Mouse (Mus musculus): ENCODE measurements around the gene Gm20835. TPM values are rescaled to one million over a fixed set of nuclear protein-coding genes. Genes with fewer than 3 reads are reported as not detected.
"Not testable (repeated sequence)": the region's sequence is repeated elsewhere in the genome, so short reads cannot be mapped to it uniquely, and the experiment has no call there.

Gm20835 gene
- not detected in 2 replicates for polyA plus RNA-seq (2015; fragmentation: Nextera tagmentation; extraction: Ambion mirVana)

- H3K4me1 ChIP-seq (ENCODE audit: insufficient read depth); ATAC-seq; H3K27me3 ChIP-seq (ENCODE audit: insufficient read depth, low read length); H3K4me2 ChIP-seq (ENCODE audit: low read depth, low read length); H3K36me3 ChIP-seq (replicated peaks; ENCODE audit: insufficient read depth, low read length); H3K4me3 ChIP-seq (ENCODE audit: low read depth, low read length); H3K27ac ChIP-seq (ENCODE audit: low read depth); H3K9ac ChIP-seq (replicated peaks); DNase-seq; H3K9me3 ChIP-seq (ENCODE audit: low read length): not testable (repeated sequence)
- no CpG with 5 or more reads among the region's 6 CpGs for WGBS (ENCODE audit: insufficient replicate concordance)
Observed at GRCm38 (mm10) chrY:36735190-36735589, at the start of gene Gm20835. Gene Gm20835 (minus strand): TSS chrY:36735290.
